Mouse (Mus musculus) lung, postnatal 0 days (tissue): ENCODE results near the gene Eif4g3.

Experiments
- CTCF ChIP-seq: IDR thresholded peaks from 2 replicates; pipeline ENCODE4 v1.5.1; 2016; ENCODE audit warnings: antibody characterized with exemption, mild to moderate bottlenecking
- EP300 ChIP-seq: IDR thresholded peaks from 2 replicates; pipeline ENCODE4 v1.6.1; 2016; ENCODE audit warnings: antibody characterized with exemption, mild to moderate bottlenecking, control low read depth

DNA sequence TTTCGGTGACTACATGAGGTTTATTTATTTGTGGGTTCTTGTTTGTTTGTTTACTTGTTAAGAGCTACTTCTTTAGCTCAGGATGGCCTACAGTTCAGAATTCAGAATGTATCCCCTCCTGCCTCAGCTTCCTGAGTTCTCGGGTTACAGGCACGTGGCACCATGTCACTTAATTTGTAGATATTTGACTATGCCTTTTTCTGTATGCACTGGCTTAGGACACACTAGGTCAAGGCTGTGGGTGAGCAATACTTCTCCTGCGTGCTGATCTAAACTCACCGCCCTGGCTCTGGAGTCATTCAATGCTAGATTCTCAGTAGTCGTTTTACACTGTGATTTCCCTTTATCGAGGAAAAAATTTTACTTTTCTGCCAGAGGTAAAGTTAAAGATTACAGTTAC lies 227.9 kb downstream of the Eif4g3 start:
- TF ChIP-seq CTCF, result no peak
- no peak for TF ChIP-seq EP300
